Mouse (Mus musculus) embryonic facial prominence, embryonic 12.5 days (tissue): Measurements from ENCODE around the gene Abcg1. TPM values are rescaled to one million over a fixed set of nuclear protein-coding genes. Genes with fewer than 3 reads are reported as not detected.

Source experiments
- ATAC-seq: fragments of 200-750 bp; cut with Nextera tagmentation; 2 replicates; pipeline ENCODE4 v1.8.0; 2017; ENCODE audit not compliant: insufficient number of reproducible peaks, insufficient read depth, low FRiP score, low TSS enrichment
- H3K27ac ChIP-seq: fragments of 300-500 bp; sonication (generic); 2 replicates; pipeline ENCODE4 v1.5.1; 2016; ENCODE audit warnings: mild to moderate bottlenecking
- H3K27me3 ChIP-seq: fragments of 300-500 bp; sonication (generic); 2 replicates; pipeline ENCODE4 v1.6.1; 2016; ENCODE audit warnings: mild to moderate bottlenecking, moderate library complexity
- H3K36me3 ChIP-seq: fragments of 300-500 bp; sonication (generic); 2 replicates; pipeline ENCODE4 v1.6.1; 2016; ENCODE audit warnings: mild to moderate bottlenecking
- H3K4me1 ChIP-seq: fragments of 300-500 bp; sonication (generic); 2 replicates; pipeline ENCODE4 v1.6.1; 2016
- H3K4me2 ChIP-seq: fragments of 300-500 bp; sonication (generic); replicated peaks from 2 replicates; pipeline ENCODE4 v1.6.1; 2016; ENCODE audit warnings: mild to moderate bottlenecking, moderate library complexity
- H3K4me3 ChIP-seq: fragments of 300-500 bp; sonication (generic); 2 replicates; pipeline ENCODE4 v1.5.1; 2016; ENCODE audit warnings: mild to moderate bottlenecking
- H3K9ac ChIP-seq: fragments of 300-500 bp; sonication (generic); 2 replicates; pipeline ENCODE4 v1.6.1; 2016; ENCODE audit warnings: mild to moderate bottlenecking, moderate library complexity
- H3K9me3 ChIP-seq: fragments of 300-500 bp; sonication (generic); 2 replicates; pipeline ENCODE4 v1.6.1; 2016; ENCODE audit warnings: mild to moderate bottlenecking, moderate library complexity
- WGBS: fragments of 180-500 bp; shearing (Covaris S2); methylation state at CpG from one replicate; pipeline ENCODE4 v1.1.7; 2016; 5-methylcytosine and 5-hydroxymethylcytosine counted together
- polyA plus RNA-seq: library from polyadenylated mRNA; unstranded; fragments of >200 nt; fragmentation: Nextera tagmentation; extraction: Ambion mirVana; gene quantifications from 2 replicates; pipeline ENCODE4 v1.2.1, GENCODE M21; 2016

Abcg1 gene
- polyA plus RNA-seq, 1 experiment from 2014 or later: 14.6 TPM

DNA sequence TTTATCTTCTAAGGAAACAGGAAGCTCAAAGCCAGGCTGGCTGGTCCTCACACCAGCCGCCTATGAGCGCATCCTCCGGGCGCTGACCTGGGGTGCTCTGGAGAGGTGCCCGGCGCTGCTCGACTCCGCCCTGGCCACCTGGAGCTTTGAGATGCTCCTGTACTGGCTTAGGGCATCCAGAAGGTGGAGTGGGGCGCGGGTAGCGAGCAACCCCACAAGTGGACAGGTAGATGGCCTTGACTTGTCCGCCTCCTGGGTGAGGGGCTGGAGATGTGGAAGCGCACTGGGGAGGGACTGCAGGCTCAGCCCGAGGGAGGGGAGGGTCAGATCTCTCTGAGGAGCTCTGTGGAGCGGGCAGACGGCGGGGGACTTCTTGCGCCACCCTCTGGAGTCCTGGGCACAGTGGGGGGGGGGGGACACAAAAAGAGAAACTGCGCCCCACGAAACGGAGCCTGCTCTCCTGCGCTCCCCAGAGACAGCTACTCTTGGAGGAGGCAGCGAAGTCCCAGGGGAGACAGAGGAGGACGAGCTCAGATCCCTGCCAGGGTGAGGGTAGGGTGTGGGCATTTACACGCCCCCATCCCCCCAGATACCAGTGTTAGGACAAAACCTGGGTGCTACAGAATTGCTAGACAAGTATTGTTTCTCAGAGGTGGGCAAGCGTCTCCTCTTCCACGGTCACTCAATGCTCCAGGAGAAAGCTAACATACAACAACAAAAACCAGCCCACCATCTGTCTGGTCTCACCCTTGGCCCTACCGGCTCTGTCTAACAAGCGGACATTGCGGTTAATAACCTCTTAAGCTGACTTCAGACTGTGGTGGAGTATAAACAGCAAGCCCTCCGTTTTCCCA, 643 bp downstream of the Abcg1 start:
- Histone ChIP-seq H3K36me3 (no peaks in the 10 kb centered on the region), H3K4me1 (peaks cover 39% of the 10 kb centered on the region), H3K4me3 (peak overlapping the region; percentile 54), H3K9me3 (peaks cover 7% of the 10 kb centered on the region; the same call in 1 of the 2 replicates), H3K27me3 (peaks cover 29% of the 10 kb centered on the region), H3K27ac (peak overlapping the region; percentile 32), H3K4me2 (peak overlapping the region; percentile 94), H3K9ac (peak overlapping the region; percentile 57)
- 1% methylated on average over 30 of the region's 31 CpGs for WGBS
- 0 out of 2 replicates have a peak, but pooled peaks have one; percentile 9 for ATAC-seq

DNA sequence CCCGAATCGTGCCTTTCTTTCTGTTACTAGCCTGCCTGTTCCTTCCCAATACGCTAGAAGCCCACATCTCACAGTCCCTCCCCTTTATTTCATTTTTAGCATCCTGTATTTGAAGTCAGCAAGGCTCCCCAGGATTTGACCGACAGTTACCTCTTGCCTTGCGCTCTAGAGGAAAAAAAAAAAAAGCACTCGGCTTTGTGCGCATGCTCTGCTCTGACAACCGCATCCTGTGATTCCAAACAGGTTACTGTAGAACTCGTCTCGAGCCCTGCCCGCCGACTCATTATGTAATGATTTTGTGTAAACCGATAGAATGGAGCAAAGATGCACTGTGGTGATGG, 1.2 kb downstream of the Abcg1 start:
- Histone ChIP-seq H3K27ac (peak overlapping the region; percentile 32; the same call in 1 of the 2 replicates), H3K9ac (peak overlapping the region; percentile 57; the same call in 1 of the 2 replicates)

DNA sequence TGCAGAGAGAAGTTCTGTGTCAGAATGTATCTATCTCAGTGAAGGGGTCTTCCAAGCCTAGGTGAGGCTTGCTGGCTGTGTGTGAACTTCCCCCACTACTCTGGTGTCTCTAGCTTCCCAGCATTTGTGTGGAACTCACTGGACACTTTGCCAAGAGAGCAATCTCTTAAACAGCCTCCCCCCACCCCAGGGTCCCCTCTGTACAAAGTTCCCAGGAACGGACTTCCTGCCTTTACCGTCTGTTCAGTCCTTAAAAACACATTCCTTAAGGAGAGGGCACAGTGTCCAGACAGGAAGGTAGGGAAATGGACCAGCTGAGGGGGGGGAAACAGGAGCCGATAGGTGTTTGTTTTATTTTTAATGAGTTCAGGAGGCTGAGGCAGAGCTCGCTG, 2.7 kb downstream of the Abcg1 start:
- no peak overlapping the region for H3K4me3 ChIP-seq
- no peak for ATAC-seq
- peak overlapping the region; percentile 11; the same call in 1 of the 2 replicates for H3K27ac ChIP-seq
- H3K9me3 ChIP-seq: no peaks in the 10 kb centered on the region
- peaks cover 39% of the 10 kb centered on the region for H3K4me1 ChIP-seq
- H3K9ac ChIP-seq: no peak overlapping the region
- H3K4me2 ChIP-seq: no peak overlapping the region
- no peaks in the 10 kb centered on the region for H3K36me3 ChIP-seq
- peaks cover 29% of the 10 kb centered on the region for H3K27me3 ChIP-seq
- 38% methylated on average over 4 of the region's 4 CpGs for whole genome bisulfite sequencing

More for the DNA sequence above, 1.2 kb downstream of the Abcg1 start:
- H3K4me2 ChIP-seq: peak overlapping the region; percentile 94
- ATAC-seq: no peak
- H3K27me3 ChIP-seq: peaks cover 29% of the 10 kb centered on the region
- H3K36me3 ChIP-seq: no peaks in the 10 kb centered on the region
- peak overlapping the region; percentile 54 for H3K4me3 ChIP-seq
- H3K9me3 ChIP-seq: 0 out of 2 replicates have a peak, but pooled peaks cover 1% of the 10 kb centered on the region
- 3% methylated on average over 13 of the region's 13 CpGs for WGBS
- H3K4me1 ChIP-seq: peaks cover 39% of the 10 kb centered on the region

DNA sequence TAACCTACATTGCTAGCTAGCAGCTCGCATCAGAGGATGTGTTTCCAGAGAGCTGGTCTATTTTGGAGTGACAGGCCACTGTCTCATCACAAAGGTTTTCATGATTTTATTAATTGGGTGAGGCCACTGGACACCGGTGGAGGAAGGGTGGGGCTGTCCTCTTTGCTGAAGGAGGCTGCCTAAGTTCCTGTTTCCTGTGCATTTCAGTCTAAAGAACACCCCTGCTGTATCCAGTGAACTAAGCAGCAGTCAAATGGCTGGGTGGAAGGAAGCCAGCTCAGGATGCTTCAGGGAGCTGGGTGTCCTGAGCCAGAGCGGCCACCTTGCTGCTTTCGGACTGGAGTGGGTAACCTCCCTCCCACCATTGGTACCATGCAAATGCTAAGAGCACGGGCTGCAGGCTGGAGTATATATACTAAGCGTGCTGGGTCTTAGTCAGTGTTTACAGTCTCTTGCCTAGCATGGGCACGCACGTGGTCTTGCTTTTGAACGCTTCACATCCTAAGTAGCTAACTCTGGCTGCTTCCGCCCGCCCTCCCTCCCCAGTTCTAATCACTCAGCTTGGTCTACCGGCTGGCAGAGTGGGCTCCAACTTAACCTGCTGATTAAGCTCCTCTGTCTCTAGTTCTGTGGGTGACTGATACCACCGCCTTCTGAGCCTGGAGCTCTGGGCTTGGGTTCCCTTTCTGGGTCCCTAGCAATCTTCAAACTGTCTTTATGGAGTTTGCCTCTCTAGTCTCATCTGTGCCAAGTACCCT, 3.3 kb downstream of the Abcg1 start:
- no peak overlapping the region for H3K4me3 ChIP-seq
- H3K27ac ChIP-seq: peak overlapping the region; percentile 57; the same call in 1 of the 2 replicates
- H3K4me1 ChIP-seq: peaks cover 39% of the 10 kb centered on the region
- H3K27me3 ChIP-seq: peaks cover 27% of the 10 kb centered on the region
- H3K9me3 ChIP-seq: no peaks in the 10 kb centered on the region
- ATAC-seq: no peak
- no peak overlapping the region for H3K4me2 ChIP-seq
- 58% methylated on average over 13 of the region's 13 CpGs for WGBS
- H3K36me3 ChIP-seq: no peaks in the 10 kb centered on the region
- H3K9ac ChIP-seq: no peak overlapping the region

DNA sequence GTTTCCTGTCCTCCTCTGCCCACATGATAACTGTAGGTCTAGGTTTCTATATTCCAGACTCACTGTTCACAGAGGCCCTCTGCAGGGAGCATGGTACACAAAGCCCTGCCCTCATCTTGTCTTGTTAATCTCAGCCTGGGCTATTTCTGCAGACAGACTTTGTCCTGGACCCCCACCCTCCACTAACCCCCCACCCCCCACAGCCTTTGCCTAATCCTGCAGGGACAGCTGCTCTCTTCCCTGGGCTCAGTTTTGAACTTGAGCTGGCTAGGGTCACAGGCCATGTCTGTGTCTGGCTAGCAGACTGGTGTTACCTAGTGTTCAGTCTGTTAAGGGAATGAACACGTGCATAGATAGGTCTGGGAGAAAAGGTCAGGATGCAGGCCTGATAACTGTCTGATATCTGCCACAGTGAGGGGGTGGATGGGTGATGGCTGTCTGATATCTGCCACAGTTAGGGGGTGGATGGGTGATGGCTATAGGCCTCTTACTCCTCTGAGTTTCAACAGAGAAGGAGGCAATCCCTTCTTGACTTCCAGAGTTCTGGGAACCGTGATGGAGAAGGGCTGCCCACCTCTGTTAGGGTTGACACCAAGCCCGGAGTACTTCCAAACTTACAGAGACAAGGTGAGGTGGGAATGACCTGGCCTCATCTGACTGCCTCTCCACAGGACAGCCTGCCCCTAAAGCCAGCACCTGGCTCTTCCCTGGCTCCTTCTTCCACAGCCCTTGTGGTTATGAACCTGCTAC, 4.0 kb downstream of the Abcg1 start:
- H3K4me2 ChIP-seq: no peak overlapping the region
- H3K4me1 ChIP-seq: peaks cover 45% of the 10 kb centered on the region
- H3K4me3 ChIP-seq: no peak overlapping the region
- ATAC-seq: no peak
- no peak overlapping the region for H3K9ac ChIP-seq
- H3K36me3 ChIP-seq: no peaks in the 10 kb centered on the region
- H3K9me3 ChIP-seq: no peaks in the 10 kb centered on the region
- peaks cover 25% of the 10 kb centered on the region for H3K27me3 ChIP-seq
- 71% methylated on average over 3 of the region's 3 CpGs for WGBS
- peak overlapping the region; percentile 57; the same call in 1 of the 2 replicates for H3K27ac ChIP-seq

DNA sequence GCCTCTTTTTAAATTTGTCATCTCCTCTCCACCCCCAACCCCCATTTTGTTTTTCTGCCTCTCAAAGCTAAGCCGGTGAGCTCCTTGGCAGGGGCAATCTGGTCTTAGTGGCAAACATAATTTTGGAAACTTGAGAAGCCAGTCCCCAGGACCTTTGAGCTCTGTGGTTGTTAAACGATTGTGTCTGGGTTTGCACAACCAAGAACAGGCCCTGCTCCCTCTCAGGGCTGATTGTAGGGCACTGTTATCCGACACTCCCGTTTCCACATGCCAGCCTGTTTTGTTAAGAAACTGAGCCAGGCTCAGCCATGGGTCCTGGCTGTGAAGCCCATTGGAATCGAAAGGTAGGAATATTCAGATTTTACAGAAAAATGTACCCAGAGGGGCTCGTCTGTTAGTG, 8.6 kb downstream of the Abcg1 start:
- 26% methylated on average over 6 of the region's 6 CpGs for WGBS
- H3K9ac ChIP-seq: no peak overlapping the region
- no peaks in the 10 kb centered on the region for H3K9me3 ChIP-seq
- ATAC-seq: no peak
- H3K36me3 ChIP-seq: no peaks in the 10 kb centered on the region
- H3K4me1 ChIP-seq: peaks cover 33% of the 10 kb centered on the region
- H3K4me3 ChIP-seq: no peak overlapping the region
- H3K27ac ChIP-seq: peak overlapping the region; percentile 67
- H3K4me2 ChIP-seq: no peak overlapping the region
- H3K27me3 ChIP-seq: no peaks in the 10 kb centered on the region

DNA sequence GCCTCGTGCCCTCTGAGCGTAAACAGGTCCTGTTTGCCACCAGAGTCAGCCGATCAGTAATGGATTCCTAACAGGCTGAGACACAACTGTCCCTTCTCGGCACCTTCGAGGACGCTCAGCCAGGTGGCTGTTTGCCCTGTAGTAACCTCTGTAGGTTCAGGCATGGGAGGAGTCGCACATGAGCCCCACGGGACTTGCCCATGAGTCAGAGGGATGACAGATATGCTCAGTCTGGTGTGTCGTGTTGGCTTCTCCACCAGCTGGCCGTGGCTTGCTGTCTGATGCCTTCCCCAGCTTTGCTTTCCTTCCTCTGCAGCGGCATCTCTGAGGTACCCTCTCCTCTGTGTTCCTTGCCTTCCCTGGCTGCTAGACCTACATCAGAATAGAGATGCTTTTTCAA, 9.6 kb downstream of the Abcg1 start:
- peak overlapping the region; percentile 67; the same call in 1 of the 2 replicates for H3K27ac ChIP-seq
- 77% methylated on average over 11 of the region's 11 CpGs for WGBS

DNA sequence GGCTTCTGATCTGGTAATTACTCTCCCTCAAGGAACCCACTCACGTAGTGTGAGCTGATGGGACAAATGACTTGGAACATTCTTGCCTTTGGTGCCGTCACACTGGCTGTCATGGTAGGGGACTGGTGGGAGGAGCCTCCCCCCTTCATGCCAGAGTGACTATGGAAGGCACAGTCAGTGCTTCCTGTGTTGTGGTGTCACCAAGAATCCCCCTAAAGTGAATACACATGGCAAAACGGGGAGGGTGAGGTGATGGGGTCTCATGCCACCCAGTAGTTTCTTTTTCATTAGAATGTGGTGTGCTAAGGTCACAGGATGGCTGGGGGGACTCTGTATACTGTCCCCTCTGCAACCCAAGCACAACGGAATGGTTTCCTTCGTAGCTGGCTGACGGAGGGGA, 11.6 kb downstream of the Abcg1 start:
- Histone ChIP-seq H3K4me1 (peaks cover 59% of the 10 kb centered on the region), H3K9ac (no peak overlapping the region)
- ATAC-seq: no peak

More for the DNA sequence above, 9.6 kb downstream of the Abcg1 start:
- no peak overlapping the region for H3K4me3 ChIP-seq
- no peaks in the 10 kb centered on the region for H3K27me3 ChIP-seq
- H3K9me3 ChIP-seq: no peaks in the 10 kb centered on the region
- no peak for ATAC-seq
- no peak overlapping the region for H3K4me2 ChIP-seq
- peaks cover 38% of the 10 kb centered on the region for H3K4me1 ChIP-seq
- no peak overlapping the region for H3K9ac ChIP-seq
- no peaks in the 10 kb centered on the region for H3K36me3 ChIP-seq

DNA sequence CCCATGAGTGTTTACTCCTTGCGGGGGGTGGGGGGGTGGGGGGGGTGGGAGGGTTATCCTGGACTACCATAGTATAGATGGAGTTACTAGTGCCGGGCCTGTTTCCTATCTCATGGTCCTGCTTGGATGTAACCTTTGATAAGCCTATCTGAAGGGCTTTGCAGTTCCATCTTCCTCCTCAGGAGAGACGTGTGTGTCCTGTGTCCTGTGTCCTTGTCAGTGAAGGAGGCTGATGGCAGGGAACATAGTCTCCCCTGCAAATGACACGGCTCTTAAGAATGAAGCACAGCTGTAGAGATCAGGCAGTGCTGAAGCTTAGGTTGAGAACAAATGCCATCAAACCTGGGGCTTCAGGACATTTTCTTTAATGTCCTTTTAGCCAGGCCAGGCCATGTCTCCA, 12.4 kb downstream of the Abcg1 start:
- Histone ChIP-seq H3K4me3 (no peak overlapping the region), H3K27me3 (no peaks in the 10 kb centered on the region), H3K4me2 (no peak overlapping the region), H3K27ac (no peak overlapping the region), H3K9ac (no peak overlapping the region), H3K36me3 (no peaks in the 10 kb centered on the region), H3K4me1 (peaks cover 66% of the 10 kb centered on the region), H3K9me3 (no peaks in the 10 kb centered on the region)
- no peak for ATAC-seq
- 75% methylated on average over 4 of the region's 4 CpGs for WGBS

More for the DNA sequence above, 11.6 kb downstream of the Abcg1 start:
- H3K27ac ChIP-seq: no peak overlapping the region
- no peaks in the 10 kb centered on the region for H3K36me3 ChIP-seq
- WGBS: 68% methylated on average over 6 of the region's 6 CpGs
- H3K4me2 ChIP-seq: no peak overlapping the region
- H3K9me3 ChIP-seq: no peaks in the 10 kb centered on the region
- H3K4me3 ChIP-seq: no peak overlapping the region
- no peaks in the 10 kb centered on the region for H3K27me3 ChIP-seq

DNA sequence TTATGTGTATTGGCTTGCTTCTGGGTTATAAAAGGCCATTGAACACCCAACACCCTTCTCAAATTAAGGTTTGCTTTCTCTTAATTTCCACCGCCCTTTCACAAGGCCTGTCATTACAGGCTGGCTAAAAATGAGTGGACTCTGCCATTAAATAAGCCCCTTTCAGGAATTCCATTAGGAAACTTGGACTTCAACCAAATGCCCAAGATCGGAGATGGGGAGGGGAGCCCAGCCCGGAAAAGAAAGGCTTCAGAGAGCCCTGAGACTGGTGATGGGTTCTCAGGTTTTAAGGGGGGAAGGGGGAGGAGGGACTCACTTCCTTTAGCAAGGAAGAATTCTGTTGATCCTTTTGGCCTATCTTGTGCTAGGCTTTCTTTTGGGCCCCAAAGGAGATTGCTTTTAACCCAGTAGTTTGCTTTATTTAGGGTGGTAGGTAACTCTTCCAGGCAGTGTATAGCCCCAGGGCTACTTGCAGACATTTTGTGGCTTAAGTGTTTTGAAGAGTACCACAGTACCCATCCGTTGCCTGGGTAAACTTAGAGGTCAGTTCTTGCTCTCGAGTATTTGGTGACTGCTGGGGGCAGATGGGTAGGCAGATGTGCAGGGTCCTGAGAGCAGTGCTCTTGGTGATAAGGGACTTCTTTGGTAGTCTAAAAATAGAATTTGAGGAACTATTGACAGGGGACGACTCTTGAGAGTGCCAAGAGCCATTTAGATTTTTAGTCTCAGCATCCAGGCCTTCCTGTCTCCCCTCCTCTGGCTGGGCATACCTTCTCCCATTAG, 13.1 kb downstream of the Abcg1 start:
- WGBS: 29% methylated on average over 6 of the region's 6 CpGs
- Histone ChIP-seq H3K9ac (no peak overlapping the region), H3K4me1 (peaks cover 70% of the 10 kb centered on the region), H3K27ac (peak overlapping the region; percentile 73), H3K9me3 (no peaks in the 10 kb centered on the region), H3K36me3 (no peaks in the 10 kb centered on the region), H3K4me3 (no peak overlapping the region), H3K4me2 (no peak overlapping the region), H3K27me3 (no peaks in the 10 kb centered on the region)
- ATAC-seq: no peak
